Mouse (Mus musculus): ENCODE data around the gene Mettl23.

DNA sequence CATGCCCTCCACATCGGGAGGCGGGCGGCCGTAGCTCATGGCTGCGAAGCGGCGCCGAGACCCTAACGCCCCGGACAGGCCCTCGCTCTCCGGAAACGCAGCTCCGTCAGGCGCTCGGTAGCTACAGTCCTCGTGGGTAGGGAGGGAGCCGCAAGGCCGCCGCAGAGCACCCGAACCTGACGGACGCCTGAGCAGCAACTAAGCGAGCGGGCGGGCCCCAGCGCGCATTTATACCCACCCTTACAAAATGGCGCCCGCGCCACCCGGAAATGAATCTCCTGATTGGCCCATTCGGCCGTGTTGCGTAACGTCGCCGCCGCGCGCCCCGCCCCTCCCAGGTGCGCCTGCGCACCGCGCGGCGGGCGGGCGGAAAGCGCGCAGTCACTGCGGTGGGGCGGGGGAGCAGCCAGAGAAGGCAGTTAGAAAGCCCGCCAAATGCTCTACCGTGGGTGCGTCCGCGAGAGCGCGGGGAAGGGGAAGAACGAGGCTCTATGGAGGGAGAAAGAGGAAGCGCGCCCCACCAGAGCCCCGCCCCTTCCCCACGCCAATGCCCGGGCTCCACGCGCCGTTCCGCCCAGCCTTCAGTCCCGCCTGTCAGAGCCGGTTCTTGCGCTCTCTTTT lies 9.9 kb downstream of the Mettl23 start, which contains the start of gene Srsf2:
- TF ChIP-seq CTCF (IDR thresholded peaks at IDR 0.05; ENCODE audit: extremely low read depth, insufficient read depth, insufficient read length, insufficient replicate concordance), result no peak
- TF ChIP-seq POLR2A (IDR thresholded peaks at IDR 0.05; ENCODE audit: low read depth, low read length), result peak; percentile 99
